Mouse (Mus musculus) G1E (cell line): ENCODE data around the gene Gm10277.

ENCODE experiments used
- CTCF ChIP-seq: IDR thresholded peaks from 2 replicates; pipeline ENCODE4 v1.5.1; 2012; ENCODE audit warnings: low read depth, low read length, inconsistent platforms, mixed read lengths
- TAL1 ChIP-seq: conservative IDR thresholded peaks from 2 replicates; pipeline ENCODE4 v1.6.1; 2012; ENCODE audit warnings: low read depth, low read length, inconsistent platforms, mixed read lengths

GRCm38 (mm10) chr11:77821648-77822047 is 34.1 kb upstream of the Gm10277 start:
- TF ChIP-seq TAL1, result no peak
- peak; percentile 57 for TF ChIP-seq CTCF
